Mouse (Mus musculus) cerebellum, adult 9-10 months (tissue): ENCODE data around the gene Klf13.

Source experiments
- DNase-seq: peaks from one replicate; pipeline ENCODE4 v3.0.0; 2022

The Klf13 gene

GRCm38 (mm10) chr7:63879583-63879982, 59.1 kb downstream of the Klf13 start:
- peak; percentile 71 for DNase-seq

- no peak for DNase-seq
Measured at GRCm38 (mm10) chr7:63877610-63878009, 61.1 kb downstream of the Klf13 start.

- DNase-seq = no peak
Measured at GRCm38 (mm10) chr7:63876640-63877039, 62.1 kb downstream of the Klf13 start.

GRCm38 (mm10) chr7:63875686-63876085, 63.0 kb downstream of the Klf13 start:
- DNase-seq = no peak

GRCm38 (mm10) chr7:63873880-63874279, 64.8 kb downstream of the Klf13 start:
- DNase-seq = no peak

GRCm38 (mm10) chr7:63871698-63872097, 67.0 kb downstream of the Klf13 start:
- DNase-seq = no peak

GRCm38 (mm10) chr7:63868356-63868918, 70.3 kb downstream of the Klf13 start:
- DNase-seq = no peak

GRCm38 (mm10) chr7:63865911-63866310, 72.8 kb downstream of the Klf13 start:
- no peak for DNase-seq

GRCm38 (mm10) chr7:63863046-63863445, 75.7 kb downstream of the Klf13 start:
- no peak for DNase-seq

GRCm38 (mm10) chr7:63861123-63861522, 77.6 kb downstream of the Klf13 start:
- no peak for DNase-seq

- DNase-seq = peak; percentile 86
Measured at GRCm38 (mm10) chr7:63858571-63859152, 80.1 kb downstream of the Klf13 start.

- peak; percentile 63 for DNase-seq
Measured at GRCm38 (mm10) chr7:63857771-63858417, 80.8 kb downstream of the Klf13 start.

- peak; percentile 78 for DNase-seq
Measured at GRCm38 (mm10) chr7:63855283-63855682, 83.4 kb downstream of the Klf13 start.

GRCm38 (mm10) chr7:63851841-63852533, 86.7 kb downstream of the Klf13 start:
- peak; percentile 98 for DNase-seq
